Mouse (Mus musculus): ENCODE measurements at regions not wholly inside any gene's neighbourhood (a gene's known extent, or its start where the extent isn't known, plus 50 kb on each side); places are given as distances from the start of the nearest gene placed in this dataset.

DNA sequence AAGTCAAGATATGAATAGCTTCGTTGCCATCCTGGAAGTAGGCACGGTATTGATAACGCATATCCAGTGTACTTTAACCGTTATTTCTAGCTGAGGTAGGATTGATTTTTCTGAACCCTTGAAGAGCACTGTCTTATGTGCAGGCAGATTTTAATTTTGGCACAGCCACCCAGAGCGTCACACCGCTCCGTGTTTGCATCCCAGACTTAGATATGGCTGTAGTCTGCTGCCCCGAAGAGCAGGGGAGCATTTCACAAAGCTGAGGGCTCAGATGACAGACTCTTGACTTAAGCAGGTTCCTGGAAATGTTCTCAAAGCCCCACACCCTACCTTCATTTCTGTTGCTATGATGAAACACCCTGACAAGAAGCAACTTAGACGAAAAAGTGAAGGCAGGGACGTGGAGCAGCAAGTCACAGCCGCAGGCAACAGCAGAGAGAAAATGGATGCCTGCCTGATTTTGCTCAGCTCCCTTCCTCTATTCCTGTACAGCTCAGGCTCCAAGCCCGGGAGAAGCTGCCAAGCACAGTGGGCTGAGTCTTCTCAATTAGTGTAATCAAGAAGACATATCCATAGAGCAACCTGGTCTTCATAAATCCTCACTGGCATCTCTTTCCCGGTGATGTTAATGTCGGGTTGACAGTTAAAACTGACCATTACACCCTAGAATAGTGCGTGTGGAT lies 164.9 kb upstream of the Cdh4 start:
- DNase-seq: peak; percentile 93 to 95

DNA sequence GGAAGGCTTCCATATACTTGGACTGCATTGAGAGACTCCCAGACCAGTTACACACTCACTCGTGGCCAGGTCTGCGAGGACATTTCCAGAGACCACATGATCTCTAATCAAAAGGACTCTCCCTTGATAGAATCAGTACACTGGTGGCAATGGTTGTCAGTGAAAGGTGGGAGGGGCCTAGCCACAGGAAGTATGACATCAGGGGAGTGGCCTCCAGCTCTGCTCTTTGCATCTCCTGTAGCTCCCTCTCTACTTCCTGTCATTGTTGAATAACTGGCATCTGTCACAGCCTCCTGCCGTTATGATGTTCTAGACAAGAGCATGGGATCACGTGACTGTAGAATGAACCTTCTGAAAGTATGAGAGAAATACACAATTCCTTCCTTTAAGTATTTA lies 164.3 kb upstream of the Cdh4 start:
- DNase-seq: peak; percentile 67

DNA sequence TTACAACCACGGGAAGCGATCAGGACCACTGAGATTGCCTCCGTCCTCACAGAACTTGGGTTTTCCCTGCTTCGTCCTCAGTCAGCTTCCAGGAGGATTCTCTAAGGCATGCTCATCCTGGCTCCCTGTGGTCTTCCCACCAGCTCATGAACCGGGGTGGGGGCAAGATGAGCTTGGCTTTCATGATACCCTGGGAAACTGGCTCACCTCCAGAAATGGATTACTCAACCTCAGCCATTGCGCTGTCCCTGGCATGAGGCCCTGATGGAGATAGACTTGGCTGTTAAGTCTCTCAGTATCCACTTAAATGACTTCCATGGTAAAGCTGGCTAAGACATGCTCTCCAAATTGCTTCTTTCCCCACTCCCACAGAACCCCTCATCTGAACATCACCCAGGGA lies 160.0 kb upstream of the Cdh4 start:
- peak; percentile 87 to 91 for DNase-seq

DNA sequence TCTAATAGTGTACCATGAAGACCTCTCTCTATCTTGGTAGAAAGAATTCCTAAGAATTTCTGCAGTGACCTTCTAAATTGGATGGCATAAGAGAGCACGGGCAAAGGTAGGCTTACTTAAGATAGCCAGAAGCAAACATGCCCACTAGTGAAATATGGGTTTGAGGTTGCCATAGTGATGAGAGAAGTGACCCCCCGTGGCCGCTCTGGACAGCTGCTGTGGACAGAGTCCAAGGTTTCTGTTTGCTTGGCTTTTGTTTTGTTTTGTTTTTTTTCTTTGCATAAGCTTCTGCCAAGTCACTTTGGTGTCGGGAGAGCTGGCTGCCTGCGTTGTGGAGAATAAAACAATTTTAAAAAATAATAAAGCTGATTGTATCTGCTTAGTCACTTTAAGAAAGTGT lies 151.8 kb upstream of the Cdh4 start:
- peak; percentile 61 to 66 for DNase-seq

DNA sequence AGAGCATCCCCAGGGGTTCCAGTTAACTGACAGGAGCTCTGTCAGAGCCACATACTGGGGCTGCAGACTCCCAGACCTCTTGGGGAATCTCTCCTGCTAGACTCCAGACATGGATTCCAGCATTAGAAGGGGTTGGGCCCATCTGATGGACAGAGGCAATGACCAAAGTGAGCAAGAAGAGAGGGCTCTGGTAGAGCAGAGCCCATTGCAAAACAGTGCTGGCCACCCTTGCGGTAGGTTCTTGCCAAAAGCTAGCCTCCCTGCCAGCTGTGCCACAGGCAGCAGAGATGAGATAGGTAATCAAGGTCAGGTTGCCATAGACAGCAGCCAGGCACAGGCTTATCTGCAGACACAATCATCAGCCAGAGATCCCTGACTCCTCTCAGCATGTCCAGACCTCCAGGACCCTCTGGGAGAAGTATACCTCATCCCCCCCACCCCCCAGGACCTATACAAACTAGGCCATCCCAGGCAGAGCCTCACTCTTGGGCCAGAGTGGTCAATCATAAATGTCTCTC lies 151.1 kb upstream of the Cdh4 start:
- peak in 1 of 2 experiments; percentile 36 for DNase-seq

DNA sequence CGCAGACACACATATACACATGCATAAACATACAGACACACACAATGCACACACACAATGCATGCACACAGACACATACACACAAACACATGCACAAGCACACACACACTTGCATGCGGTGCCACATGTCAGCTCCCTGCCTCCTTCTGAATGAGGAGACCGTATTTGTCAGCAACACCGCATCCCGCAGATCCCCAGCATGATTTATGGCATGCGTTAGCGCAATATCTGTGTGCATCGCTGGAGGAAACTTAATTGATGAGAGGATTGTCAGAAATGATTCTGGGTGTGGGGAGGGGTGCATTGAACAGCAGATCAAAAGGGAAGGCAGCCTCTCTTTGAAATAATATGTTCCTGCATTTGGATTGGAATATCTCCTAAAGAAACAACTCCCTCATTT lies 150.3 kb upstream of the Cdh4 start:
- DNase-seq: no peak

DNA sequence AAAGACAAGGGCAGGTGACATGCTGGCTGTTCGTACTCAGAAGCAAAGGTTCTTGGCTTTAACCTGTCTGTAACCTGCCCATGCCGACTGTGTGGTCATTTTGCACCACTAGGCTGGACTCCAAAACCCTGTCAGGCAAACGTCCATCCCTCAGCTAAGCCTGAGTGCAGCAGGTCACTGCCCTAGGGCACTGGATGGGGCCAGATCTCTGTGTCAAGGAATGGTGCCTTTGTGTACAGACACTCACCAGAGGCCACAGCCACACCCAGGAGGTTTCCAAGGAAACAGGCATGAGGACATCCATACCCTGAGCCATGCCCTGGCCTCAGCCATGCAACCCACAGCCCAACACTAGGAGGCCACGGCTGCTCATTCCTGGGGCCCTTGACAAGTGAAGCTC lies 149.7 kb upstream of the Cdh4 start:
- peak; percentile 48 to 52 for DNase-seq

DNA sequence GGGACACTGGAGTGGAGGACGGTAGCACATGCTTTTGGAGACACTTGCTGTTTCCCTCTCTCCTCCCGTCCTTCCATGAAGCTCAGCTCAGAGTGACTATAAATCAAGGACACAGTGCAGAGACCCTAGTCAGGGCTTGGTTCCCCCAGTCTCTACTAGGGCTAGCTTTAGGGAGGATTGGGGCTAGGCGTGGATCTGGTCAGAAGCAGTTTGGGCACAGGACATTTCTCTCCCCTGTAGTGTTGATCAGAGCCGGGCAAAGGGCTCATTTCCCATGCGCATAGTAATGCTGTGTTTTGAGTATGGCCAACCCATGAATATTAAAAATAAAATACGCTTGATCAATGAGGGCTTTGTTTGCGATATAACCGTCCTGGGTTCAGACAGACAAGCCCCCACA lies 149.1 kb upstream of the Cdh4 start:
- DNase-seq: no peak

DNA sequence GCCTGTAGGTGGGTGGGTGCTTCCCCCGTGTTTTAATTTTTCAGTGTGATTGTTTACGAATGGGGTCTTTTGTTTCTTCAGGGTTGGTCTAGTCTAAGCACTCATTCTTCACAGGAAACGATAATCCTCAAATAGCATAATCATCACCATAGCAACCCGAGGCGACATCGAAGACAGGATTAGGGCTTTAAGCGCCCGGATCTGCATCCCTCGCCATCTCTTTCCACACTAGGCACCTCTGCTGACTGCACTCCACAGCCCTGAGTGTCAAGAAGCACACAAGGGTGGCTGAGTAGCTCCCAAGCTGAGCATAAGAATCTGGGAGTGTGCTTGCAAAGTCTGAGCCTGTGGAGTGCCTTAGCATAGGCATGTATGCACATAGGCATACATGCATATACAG lies 145.2 kb upstream of the Cdh4 start:
- DNase-seq: no peak

DNA sequence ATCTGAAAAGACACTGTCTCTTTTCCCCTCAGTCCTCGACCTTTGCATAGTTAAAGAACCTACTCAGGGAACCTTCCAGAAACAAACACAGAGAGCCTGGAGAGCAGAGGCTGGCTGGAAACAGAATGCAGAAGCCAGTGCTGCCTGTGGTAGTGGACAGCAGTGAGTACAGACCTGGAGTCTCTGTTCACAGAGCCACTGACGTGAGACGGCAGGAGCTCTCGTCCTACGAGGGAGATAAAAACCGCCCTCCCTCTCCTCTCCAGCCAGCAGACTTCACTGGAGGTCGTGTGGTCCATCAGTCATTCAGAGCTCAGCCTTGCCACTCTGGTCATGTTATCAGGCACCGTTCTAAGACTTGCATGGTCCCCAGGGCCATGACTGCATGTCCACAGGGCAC lies 138.5 kb upstream of the Cdh4 start:
- DNase-seq: no peak

DNA sequence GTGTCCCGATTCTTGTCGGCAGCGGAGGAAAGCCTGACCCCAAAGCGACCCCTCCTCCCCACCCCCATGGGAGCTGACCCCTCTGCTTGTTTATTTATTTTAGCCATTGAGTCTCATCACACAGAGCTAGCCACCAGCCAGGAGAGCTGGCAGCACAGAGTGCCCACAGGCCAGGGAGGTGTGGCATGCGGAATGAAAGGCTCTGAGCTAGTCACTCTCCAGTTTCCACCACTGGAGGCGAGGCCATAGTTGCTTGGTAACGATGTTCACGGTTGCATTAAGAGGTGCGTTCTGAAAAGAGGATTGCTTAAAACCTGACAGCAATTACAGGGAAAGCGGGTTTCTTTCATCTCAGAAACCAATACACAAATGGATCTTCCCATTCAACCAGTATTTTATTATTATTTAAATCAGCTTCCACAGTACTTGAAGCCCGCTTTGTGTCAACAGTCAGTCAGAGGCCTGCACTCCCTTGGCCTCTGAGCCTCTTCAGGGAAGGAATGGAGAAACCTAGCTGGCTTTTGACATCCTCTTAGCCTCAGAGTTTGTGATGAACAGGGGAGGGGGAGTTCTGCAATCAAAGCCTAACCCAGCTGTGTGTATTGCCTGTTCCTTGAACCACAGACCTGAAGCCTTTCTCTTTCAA lies 134.8 kb upstream of the Cdh4 start:
- DNase-seq: peak; percentile 38 to 47

DNA sequence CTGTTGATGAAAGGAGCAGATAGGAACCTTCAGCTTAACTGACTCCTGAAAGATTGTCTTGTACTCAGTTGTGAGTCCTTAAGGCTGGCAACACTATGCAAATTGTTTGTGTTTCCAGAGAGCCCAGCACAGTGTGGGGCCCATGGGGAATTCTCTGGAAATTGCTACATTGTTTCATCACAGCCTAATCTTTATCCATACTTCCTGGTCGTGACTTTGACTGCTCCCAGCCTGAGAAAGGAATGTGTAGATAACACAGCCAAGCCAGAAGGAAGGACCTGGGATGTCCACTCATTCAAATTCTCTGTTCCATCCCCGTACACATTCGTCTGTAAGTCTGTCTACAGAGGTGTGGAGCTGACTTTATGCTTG lies 134.3 kb upstream of the Cdh4 start:
- no peak for DNase-seq

DNA sequence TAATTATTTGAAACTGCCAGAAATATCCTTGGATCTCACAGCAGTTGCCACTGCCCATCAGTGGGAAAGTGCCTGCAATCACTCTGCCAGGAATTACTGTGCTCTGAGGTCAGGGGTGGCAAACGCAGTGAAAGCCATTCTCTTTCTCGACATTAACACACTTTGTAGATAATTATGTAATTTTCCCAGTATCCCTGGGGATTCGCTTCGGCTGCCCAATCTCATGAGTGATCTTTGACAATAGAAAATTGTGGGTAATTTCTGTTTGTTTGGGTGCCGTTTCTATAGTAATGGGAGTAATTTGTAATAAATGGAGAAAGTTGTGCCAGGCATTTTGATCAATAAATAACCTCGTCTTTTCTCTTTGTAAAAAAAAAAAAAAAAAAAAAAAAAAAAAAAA lies 124.2 kb upstream of the Cdh4 start:
- DNase-seq: no peak

DNA sequence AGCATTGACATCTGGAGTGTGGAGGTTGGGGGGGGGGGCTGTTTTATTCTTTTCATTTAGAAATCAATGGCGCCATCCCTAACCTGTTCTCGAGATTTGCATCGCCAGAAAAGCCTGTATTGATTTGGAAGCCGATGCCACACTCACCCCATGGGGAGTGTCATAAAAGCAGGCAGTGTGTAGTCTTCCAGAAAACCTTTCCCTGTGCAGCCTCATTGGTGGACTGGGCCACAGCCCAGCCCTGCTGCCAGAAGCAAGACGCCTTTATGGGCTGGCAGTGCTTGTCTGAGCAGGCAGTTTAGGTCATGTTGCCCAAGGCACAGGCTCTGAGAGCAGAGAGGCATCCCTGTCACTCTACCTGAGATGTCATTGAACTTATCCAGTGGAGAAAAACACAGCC lies 117.0 kb upstream of the Cdh4 start:
- DNase-seq: peak in 1 of 2 experiments; percentile 18

DNA sequence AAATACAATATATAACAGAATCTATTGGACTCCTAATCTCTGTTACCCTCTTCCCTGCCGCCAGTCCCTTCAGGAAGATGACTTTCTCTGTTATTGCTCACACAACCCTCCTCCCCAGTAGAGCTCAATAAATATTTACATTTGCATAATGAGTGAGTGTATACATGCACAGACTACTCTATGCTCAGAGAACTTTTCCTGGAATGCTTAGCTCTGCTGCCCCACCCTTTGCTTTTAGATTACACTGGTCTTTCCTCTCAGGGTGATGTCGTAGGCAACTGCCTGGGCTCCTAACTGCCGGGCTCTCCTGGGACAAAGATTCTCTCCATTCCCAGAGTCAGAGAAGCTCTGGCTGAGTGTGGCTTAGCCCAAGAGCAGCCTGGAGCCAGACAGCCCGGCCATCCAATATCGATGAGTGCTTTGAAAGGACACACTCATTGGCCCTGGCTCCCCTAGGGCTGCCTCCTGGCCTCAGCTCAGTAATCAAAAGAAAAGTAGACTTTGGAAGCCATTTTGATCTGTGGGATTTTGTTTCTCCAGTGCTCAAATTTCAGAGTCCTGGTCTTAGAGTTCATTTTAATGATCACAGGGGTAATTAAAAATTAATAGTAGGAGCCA lies 109.2 kb upstream of the Cdh4 start:
- no peak for DNase-seq

DNA sequence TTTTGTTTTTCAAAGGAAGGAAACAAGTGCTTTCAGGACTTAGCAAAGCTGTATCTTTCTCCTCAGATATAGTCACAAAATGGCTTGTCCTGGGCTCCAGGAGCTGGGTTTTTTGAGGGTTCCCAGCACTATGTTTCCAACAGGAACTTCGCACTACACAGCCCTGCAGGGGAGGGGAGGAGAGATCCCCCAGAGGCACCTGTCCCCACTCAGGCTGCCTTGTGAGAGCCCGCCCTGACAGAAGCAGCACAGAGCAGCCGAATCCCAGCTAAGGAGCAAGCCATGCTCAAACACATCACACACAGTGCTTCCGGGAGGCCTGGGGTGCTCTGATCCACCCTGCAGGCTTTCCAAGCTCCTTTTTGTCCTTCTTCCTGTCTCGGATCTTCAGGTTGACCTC lies 108.6 kb upstream of the Cdh4 start:
- DNase-seq: no peak

DNA sequence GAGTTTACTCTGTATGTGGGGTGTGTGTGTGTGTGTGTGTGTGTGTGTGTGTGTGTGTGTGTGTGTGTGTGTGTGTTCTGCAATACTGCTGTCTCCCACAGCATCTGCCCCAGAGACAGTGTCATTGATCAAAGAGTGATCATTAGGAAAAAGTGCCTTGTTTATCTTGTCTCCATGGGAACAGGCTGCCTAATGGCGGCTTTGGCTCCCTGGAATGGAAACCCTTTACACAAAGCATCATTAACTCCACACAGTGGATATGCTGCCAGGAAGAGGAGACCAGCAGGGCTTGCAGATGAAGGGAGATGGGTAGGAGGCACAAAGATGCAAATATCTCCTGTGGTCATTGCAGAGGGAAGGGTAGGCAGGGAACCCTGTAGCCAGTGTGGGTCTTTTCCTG lies 106.0 kb upstream of the Cdh4 start:
- DNase-seq: no peak

DNA sequence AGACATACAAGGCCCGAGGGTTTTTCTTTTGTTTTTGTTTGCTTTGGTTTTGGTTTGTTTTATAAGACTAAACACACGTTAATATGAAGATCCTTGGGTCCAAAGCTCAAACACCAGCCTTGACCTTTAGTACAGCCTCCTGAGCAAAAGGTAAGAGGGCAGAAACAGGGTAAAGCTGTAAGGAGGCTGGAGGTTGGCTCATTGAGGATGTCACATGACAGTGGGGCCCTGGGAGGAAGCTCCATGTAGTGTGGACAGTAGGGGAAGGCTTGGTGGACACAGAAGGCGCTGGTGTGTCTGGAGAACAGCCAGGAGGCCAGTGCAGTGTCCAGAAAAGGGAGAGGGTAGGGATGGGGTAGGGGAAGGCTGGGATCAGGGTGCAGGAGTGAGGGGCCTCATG lies 89.6 kb upstream of the Cdh4 start:
- DNase-seq: no peak

DNA sequence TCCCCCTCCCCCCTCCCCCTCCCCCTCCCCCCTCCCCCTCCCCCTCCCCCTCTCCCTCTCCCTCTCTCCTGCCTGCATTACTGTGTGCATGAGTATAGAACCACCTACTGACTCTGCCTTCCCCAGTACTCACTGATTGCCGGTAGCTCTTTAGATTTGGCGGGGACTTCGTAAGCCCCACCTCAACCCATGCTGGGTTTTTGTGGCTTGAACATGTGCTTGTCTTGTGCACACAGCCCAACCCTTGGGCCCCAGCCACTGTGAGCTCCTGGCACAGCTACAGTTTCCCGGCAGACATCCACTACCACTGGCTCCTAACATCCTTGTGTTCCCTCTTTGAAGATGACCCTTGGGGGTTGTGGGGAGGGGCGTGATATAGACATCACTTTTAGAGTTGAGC lies 87.4 kb upstream of the Cdh4 start:
- DNase-seq: peak; percentile 22 to 48

DNA sequence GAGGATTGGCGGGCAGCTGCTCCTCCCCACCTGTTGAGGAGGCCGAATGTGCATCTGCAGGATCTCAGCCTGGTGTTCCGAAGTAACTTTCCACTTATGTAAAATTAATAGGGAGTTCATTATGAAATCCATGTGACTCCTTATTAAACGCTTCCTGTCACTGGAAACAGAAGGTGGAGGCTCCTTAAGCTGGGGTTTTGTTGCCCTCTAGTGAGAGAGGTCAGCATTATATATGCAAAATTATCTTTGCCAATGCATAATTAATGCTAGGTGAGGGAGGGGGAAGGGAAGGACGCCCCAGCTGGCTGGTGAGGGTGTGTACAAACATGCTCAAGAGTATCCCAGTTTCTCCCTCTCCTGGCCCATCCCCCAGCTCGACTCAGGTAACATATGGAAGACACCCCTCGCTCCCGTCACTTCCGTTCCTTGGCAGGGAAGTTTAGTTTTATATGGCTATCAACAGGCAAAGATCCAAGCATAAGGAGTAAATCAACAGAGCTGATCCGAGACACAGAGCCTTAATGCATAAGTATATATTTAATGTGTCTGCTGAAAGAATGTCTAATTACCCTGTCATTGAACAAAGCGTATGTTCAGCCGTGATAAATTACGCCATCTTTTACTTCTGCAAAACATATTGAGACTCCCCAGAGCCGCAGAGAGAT lies 71.2 kb upstream of the Cdh4 start:
- peak; percentile 32 to 33 for DNase-seq

DNA sequence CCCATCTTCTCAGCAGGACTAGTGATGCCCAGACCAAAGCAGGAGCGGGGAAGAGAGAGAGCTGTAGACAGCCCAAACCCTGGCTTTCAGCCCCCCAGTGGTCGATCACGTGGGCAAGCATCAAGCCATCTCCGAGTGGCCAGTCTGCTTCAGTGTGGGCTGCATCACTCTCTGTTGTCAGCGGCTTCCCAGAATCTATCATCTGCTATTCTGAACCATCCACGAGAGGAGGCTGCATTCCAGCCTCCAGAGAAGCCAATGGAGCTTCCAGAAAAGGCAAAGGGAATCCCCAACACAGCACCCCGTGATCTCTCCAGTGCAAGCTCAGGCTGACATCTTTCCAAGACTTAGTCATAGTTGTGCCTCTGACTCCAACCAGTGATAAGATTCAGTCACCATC lies 70.7 kb upstream of the Cdh4 start:
- peak; percentile 42 to 48 for DNase-seq

DNA sequence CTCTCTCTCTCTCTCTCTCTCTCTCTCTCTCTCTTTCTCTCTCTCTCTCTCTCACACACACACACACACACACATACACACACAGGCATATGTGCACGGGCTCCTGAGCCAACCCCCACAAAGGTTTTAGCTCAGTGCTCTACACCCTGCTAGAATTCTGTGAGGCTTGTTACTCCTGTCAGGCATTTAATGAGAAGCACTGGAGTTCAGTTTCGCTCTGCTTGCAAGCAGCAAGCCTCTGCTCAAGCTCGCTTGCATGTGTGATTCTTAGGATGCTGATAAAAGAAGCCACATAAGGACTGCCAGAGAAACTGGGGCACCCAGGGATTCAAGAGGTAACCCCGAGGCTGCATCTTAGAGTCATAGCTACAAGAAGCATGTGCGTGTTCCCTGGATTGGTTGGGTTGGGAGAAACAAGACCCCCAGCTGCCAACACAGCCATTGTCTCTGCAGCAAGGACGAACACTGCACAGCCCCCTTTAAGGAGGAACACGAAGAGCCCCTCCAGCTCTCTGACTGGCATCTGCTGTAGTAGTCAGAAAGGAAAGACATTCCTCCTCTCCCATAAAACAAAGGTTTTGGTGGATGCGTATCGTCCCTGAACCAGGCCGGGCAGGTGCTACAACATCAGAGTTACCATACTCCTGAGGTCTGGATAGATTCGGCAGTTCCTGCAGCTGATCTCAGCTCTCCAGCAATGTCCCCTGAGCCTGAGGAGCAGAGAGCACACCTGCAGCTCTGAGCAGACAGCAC lies 62.4 kb upstream of the Cdh4 start:
- no peak for DNase-seq

DNA sequence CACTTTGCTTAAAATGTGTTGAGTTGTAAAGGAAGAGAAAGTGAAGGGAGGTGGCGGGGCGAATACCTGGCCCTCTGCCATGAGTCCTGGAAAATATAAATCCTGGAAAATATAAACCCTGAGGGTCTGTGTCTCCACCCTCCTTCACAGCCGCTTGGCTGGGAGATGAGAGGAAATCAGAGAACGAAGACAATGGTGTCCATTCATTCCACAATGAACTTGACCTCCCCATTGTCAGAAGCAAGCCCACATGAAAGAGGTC lies 61.9 kb upstream of the Cdh4 start:
- no peak for DNase-seq

Measured in cerebellum, postnatal 10 days (tissue).